Mouse (Mus musculus): Measurements from ENCODE around the gene Zbtb7b.

GRCm38 (mm10) chr3:89440691-89441090 is 46.1 kb upstream of the Zbtb7b start:
- TF ChIP-seq POLR2A (IDR thresholded peaks at IDR 0.05; ENCODE audit: borderline replicate concordance, low read depth, low read length) (no peak), CTCF (IDR thresholded peaks at IDR 0.05; ENCODE audit: low read depth, low read length) (no peak)

All from bone marrow macrophage, adult 2 months (primary cell).